Mouse (Mus musculus) cortical plate, adult 2 months (tissue): ENCODE data around the gene Phf21a.

ENCODE experiments used
- CTCF ChIP-seq: fragments of 200-500 bp; IDR thresholded peaks from 2 replicates; pipeline ENCODE4 v1.5.1; 2011; ENCODE audit warnings: mild to moderate bottlenecking, control low read depth, low read length; ENCODE audit not compliant: insufficient read depth; ENCODE audit errors: extremely low read depth
- POLR2A ChIP-seq: fragments of 200-500 bp; IDR thresholded peaks from 2 replicates; pipeline ENCODE4 v1.6.1; 2011; ENCODE audit warnings: mild to moderate bottlenecking, low read length, control low read depth; ENCODE audit not compliant: insufficient read depth; ENCODE audit errors: extremely low read depth

GRCm38 (mm10) chr2:92380495-92381050 is 287.7 kb downstream of the Phf21a start:
- TF ChIP-seq POLR2A = no peak
- TF ChIP-seq CTCF = no peak
